Mouse (Mus musculus) liver, embryonic 14.5 days (tissue): Measurements from ENCODE around the gene Arrb1. TPM values are rescaled to one million over a fixed set of nuclear protein-coding genes. Genes with fewer than 3 reads are reported as not detected.

Source experiments
- ATAC-seq: fragments of 200-750 bp; cut with Nextera tagmentation; 2 replicates; pipeline ENCODE4 v1.8.0; 2017; ENCODE audit warnings: moderate number of reproducible peaks, mild to moderate bottlenecking, moderate library complexity; ENCODE audit not compliant: insufficient read depth
- DNase-seq, 3 experiments: peaks; one replicate each; pipeline ENCODE4 v3.0.0-alpha.2; 2012 to 2013; ENCODE audit warnings: low read depth in 3 of 3, low spot score in 3 of 3
- H3K27ac ChIP-seq: fragments of 300-500 bp; sonication (generic); 2 replicates; pipeline ENCODE4 v1.5.1; 2014; ENCODE audit warnings: moderate library complexity, mild to moderate bottlenecking, control low read depth, inconsistent platforms
- H3K27me3 ChIP-seq: fragments of 300-500 bp; sonication (generic); 2 replicates; pipeline ENCODE4 v1.6.1; 2014; ENCODE audit warnings: mild to moderate bottlenecking, low read length, moderate library complexity; ENCODE audit not compliant: control insufficient read depth, insufficient read depth
- H3K36me3 ChIP-seq: fragments of 300-500 bp; sonication (generic); replicated peaks from 2 replicates; pipeline ENCODE4 v1.6.1; 2014; ENCODE audit warnings: low read depth; ENCODE audit not compliant: control insufficient read depth, insufficient read depth
- H3K4me1 ChIP-seq, 2 experiments: fragments of 200-500 bp in 1 of 2; fragments of 300-500 bp in 1 of 2; sonication (generic) in 1 of 2; replicated peaks; 2 replicates each; pipeline ENCODE4 v1.6.1; 2012 to 2014; ENCODE audit warnings: antibody characterized with exemption in 1 of 2, inconsistent platforms in 1 of 2, low read length in 1 of 2; ENCODE audit not compliant: control insufficient read depth in 2 of 2, insufficient read depth in 2 of 2
- H3K4me2 ChIP-seq: fragments of 300-500 bp; sonication (generic); 2 replicates; pipeline ENCODE4 v1.6.1; 2014; ENCODE audit warnings: low read depth, mild to moderate bottlenecking, control low read depth, moderate library complexity
- H3K4me3 ChIP-seq, 2 experiments: fragments of 200-500 bp in 1 of 2; fragments of 300-500 bp in 1 of 2; sonication (generic) in 1 of 2; 2 replicates each; pipeline ENCODE4 v1.5.1; 2012 to 2014; ENCODE audit warnings: low read depth in 2 of 2, low read length in 2 of 2, mild to moderate bottlenecking in 2 of 2, control low read depth in 1 of 2, inconsistent platforms in 1 of 2, moderate library complexity in 1 of 2; ENCODE audit not compliant: insufficient read depth in 1 of 2
- H3K9ac ChIP-seq: fragments of 300-500 bp; sonication (generic); replicated peaks from 2 replicates; pipeline ENCODE4 v1.6.1; 2014; ENCODE audit warnings: mild to moderate bottlenecking, control low read depth, moderate library complexity
- H3K9me3 ChIP-seq: fragments of 300-500 bp; sonication (generic); 2 replicates; pipeline ENCODE4 v1.6.1; 2016; ENCODE audit warnings: low read length, mixed read lengths; ENCODE audit not compliant: control insufficient read depth
- CTCF ChIP-seq: IDR thresholded peaks from 2 replicates; pipeline ENCODE4 v1.5.1; 2016; ENCODE audit warnings: antibody characterized with exemption, low read depth, control low read depth
- EP300 ChIP-seq: IDR thresholded peaks from 2 replicates; pipeline ENCODE4 v1.6.1; 2016; ENCODE audit warnings: antibody characterized with exemption, low read depth
- WGBS: fragments of 180-500 bp; shearing (Covaris S2); extraction: QIAGEN DNeasy Blood & Tissue Kit; methylation state at CpG from one replicate; pipeline ENCODE4 v1.1.7; 2014; ENCODE audit not compliant: insufficient replicate concordance; 5-methylcytosine and 5-hydroxymethylcytosine counted together
- polyA plus RNA-seq, 2 experiments: library from polyadenylated mRNA; depleted of rRNA in 1 of 2; stranded (reverse) in 1 of 2; unstranded in 1 of 2; fragments of >200 nt; fragmentation: Nextera tagmentation in 1 of 2; extraction: Ambion mirVana in 1 of 2; gene quantifications; 2 replicates each; pipeline versions ENCODE4 v1.2.1 to v1.2.3; 2012 to 2014

The Arrb1 gene
- polyA plus RNA-seq, 2 experiments = 30.1 to 235 TPM

DNA sequence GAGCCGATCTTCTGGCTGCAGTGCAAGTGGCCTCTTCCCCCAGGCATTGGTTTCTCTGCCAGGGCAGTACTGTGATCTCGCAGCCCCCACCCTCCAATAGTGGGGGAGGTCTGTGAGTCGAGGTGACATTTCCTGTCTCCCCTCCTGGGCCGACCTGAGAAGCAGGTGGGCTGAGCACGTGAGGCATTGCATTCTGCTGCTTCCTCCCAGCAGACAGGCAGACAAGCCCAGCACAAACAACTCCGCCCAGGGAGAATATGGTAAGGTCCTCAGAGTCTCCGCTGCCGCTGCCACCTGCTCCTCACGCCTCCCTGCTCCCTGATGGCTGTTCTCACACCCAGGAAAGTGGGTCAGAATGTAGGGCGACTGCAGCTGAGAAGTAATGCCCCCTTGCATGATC lies 37.7 kb downstream of the Arrb1 start:
- H3K4me1 ChIP-seq = no peaks in the 10 kb centered on the region
- no peak for TF ChIP-seq CTCF
- TF ChIP-seq EP300 = no peak
- H3K27ac ChIP-seq = no peak overlapping the region
- WGBS = 74% methylated on average over 10 of the region's 10 CpGs
- H3K4me2 ChIP-seq = no peak overlapping the region
- no peaks in the 10 kb centered on the region for H3K27me3 ChIP-seq
- H3K9ac ChIP-seq = no peak overlapping the region
- no peak overlapping the region for H3K4me3 ChIP-seq
- no peak for DNase-seq
- no peak for ATAC-seq
- no peaks in the 10 kb centered on the region for H3K36me3 ChIP-seq
- H3K9me3 ChIP-seq = no peaks in the 10 kb centered on the region

DNA sequence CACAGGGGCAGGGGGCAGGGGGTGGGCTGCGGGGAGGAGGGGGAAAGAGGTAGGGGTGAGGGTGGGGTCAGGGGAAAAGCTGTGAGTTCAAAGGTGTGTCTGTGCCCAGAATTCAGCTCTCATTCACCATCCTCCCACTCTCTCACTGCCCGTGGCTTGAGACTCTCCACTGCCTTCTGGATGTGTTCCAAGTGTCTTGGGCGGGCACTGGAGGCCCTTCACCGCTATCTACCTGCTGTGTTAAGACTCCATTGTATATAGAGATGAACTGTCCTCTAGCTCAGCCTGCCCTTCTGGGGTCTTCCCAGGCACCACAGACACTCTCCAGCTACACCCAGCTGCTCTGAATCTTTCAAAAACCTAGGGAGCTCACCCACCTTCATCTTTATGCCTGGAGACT lies 38.1 kb downstream of the Arrb1 start:
- DNase-seq = no peak
- Histone ChIP-seq H3K4me1 (no peaks in the 10 kb centered on the region), H3K4me2 (no peak overlapping the region), H3K9ac (no peak overlapping the region), H3K4me3 (no peak overlapping the region), H3K27ac (no peak overlapping the region), H3K27me3 (no peaks in the 10 kb centered on the region), H3K9me3 (no peaks in the 10 kb centered on the region), H3K36me3 (no peaks in the 10 kb centered on the region)
- WGBS = 76% methylated on average over 4 of the region's 4 CpGs
- TF ChIP-seq CTCF (no peak), EP300 (no peak)
- ATAC-seq = no peak

DNA sequence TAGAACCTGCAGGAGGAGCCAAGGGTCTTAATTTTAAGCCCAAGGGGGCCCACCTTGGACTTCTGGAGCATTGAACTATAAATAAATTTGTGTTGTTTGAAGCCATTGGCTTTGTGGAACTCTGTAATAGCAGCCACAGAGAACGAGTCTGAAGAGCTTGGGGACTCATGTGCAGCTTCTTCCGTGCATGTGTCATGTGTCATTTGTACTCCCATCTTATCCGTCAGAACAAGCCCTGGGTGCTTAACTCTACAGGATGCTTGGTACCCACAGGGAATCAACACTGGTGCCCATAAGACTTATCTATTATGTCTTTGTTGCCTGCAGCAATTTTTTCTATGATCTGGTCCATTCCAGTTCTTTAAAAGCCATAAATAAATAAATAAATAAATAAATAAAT lies 43.0 kb downstream of the Arrb1 start:
- H3K9me3 ChIP-seq = no peaks in the 10 kb centered on the region
- no peak overlapping the region for H3K27ac ChIP-seq
- no peak overlapping the region for H3K4me2 ChIP-seq
- no peaks in the 10 kb centered on the region for H3K4me1 ChIP-seq
- DNase-seq (no peak), ATAC-seq (no peak)
- H3K36me3 ChIP-seq = no peaks in the 10 kb centered on the region
- H3K27me3 ChIP-seq = no peaks in the 10 kb centered on the region
- TF ChIP-seq CTCF (no peak), EP300 (no peak)
- no peak overlapping the region for H3K4me3 ChIP-seq
- 57% methylated on average over 3 of the region's 3 CpGs for WGBS
- no peak overlapping the region for H3K9ac ChIP-seq

DNA sequence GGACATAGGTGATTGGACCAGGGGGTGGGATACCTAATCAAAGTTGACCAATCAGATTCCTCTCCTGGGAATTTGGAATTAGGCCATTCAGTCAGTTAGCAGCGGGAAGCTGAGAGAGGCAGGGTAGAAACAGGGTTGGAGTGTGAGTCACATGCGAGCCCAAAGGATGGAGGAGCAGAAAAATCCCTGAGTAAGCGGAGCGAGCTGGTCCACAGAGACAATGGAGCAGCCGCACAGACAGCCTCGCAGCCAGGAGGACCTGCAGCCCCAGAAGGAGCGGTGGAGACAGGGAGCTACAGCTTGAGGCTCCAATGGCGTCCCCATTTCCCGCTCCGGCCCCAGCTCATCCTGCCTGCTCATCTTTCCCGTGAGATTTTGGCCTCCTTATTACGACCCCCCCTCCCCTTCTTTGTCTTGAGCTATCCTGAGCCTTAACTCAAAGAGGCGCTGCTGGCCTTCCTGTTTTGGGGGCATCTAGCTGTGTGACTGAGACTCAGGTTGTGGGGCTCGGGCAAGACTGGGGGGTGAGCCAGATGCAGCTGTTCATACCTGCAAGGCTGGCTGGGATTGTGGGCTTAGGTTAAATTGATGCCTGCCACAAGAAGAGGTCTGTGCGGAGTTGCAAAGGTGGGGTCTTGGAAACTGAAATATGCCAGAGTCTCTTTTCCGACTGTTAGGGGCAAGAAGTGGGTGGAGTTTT lies 44.4 kb downstream of the Arrb1 start:
- no peak for DNase-seq
- no peak overlapping the region for H3K4me2 ChIP-seq
- H3K9me3 ChIP-seq = no peaks in the 10 kb centered on the region
- no peak overlapping the region for H3K27ac ChIP-seq
- H3K36me3 ChIP-seq = peaks cover 4% of the 10 kb centered on the region; the same call in 1 of the 2 replicates
- ATAC-seq = no peak
- no peak overlapping the region for H3K9ac ChIP-seq
- H3K4me1 ChIP-seq = no peaks in the 10 kb centered on the region
- H3K4me3 ChIP-seq = no peak overlapping the region
- H3K27me3 ChIP-seq = no peaks in the 10 kb centered on the region
- TF ChIP-seq CTCF (0 out of 2 replicates have a peak, but pooled peaks have one; percentile 6), EP300 (no peak)
- 47% methylated on average over 16 of the region's 16 CpGs for WGBS

DNA sequence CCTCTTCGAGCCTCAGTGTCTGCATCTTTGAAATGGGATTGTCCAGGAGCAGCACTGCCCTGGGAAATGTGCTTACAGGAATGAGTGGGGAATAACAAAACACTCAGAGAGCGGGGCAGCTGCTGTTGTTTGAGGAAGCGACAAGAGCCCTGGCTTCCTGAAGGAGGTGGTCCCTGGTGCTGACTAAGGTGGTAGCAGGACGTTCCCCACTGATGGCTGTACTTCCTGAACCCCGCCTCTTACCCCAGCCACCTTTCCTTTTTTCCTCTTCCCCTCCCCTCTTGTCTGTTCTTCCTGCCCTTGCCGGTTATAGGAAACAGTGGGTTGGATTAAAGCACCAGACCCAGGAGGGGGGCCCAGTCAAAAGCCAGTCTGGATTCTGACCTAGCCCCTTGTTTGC lies 45.0 kb downstream of the Arrb1 start:
- H3K4me2 ChIP-seq = no peak overlapping the region
- 31% methylated on average over 6 of the region's 6 CpGs for WGBS
- H3K27ac ChIP-seq = no peak overlapping the region

More for the DNA sequence above, 45.0 kb downstream of the Arrb1 start:
- no peaks in the 10 kb centered on the region for H3K27me3 ChIP-seq
- ATAC-seq (no peak), DNase-seq (no peak)
- H3K9ac ChIP-seq = no peak overlapping the region
- no peaks in the 10 kb centered on the region for H3K9me3 ChIP-seq
- no peak overlapping the region for H3K4me3 ChIP-seq
- peaks cover 4% of the 10 kb centered on the region; the same call in 1 of the 2 replicates for H3K36me3 ChIP-seq
- no peak for TF ChIP-seq EP300
- TF ChIP-seq CTCF = no peak
- H3K4me1 ChIP-seq = no peaks in the 10 kb centered on the region
